Mouse (Mus musculus) layer of hippocampus, postnatal 25 days (tissue): ENCODE measurements at regions not wholly inside any gene's neighbourhood (a gene's known extent, or its start where the extent isn't known, plus 50 kb on each side); places are given as distances from the start of the nearest gene placed in this dataset.
A peak's percentile ranks its signal among the peaks of the same experiment; 100 is the strongest.
"Not testable (repeated sequence)": the region's sequence is repeated elsewhere in the genome, so short reads cannot be mapped to it uniquely, and the experiment has no call there.

Experiments
- DNase-seq, 2 experiments: peaks; one replicate each; pipeline ENCODE4 v3.0.0; 2022; ENCODE audit warnings: mixed read lengths in 2 of 2, low spot score in 1 of 2; ENCODE audit errors: extremely low spot score in 1 of 2

- no peak for DNase-seq
These were observed 299.6 kb downstream of the Chl1 start for GRCm38 (mm10) chr6:103809986-103810341.

DNA sequence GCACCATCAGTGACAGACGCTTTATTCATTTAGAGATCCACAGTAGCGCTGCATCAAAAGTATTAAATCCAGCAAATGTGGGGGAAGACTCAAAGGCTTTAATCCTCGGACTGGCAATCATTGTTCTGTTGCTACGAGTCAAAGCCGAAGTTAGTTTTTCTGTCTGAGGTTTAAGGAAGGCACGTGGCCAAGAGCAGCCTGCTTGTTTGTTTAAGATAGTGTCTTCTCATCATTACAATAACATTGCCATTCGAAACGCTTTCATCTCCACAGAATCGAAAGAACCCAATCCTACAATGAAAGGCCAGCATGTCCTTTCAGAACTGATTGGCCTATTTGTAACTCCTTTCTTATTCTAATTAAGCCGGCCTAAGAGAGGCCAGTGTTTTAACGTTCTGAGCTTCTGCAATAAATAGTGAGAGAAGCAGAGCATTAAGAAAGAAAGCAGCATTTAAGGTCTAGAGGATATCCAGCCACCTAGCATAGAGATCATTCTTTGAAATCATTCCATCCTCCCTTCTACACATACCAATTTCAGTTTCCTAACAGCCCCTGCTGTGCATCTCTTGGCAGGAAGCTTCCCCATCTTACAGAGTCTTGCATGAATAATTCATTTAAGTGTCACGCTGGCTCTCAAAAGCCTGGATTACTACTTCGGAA is 300.1 kb downstream of the Chl1 start:
- no peak for DNase-seq

GRCm38 (mm10) chr6:103816396-103816795 is 306.0 kb downstream of the Chl1 start:
- DNase-seq, result not testable (repeated sequence)

- DNase-seq, result no peak
These were observed 315.7 kb downstream of the Chl1 start for GRCm38 (mm10) chr6:103826042-103826441.

DNA sequence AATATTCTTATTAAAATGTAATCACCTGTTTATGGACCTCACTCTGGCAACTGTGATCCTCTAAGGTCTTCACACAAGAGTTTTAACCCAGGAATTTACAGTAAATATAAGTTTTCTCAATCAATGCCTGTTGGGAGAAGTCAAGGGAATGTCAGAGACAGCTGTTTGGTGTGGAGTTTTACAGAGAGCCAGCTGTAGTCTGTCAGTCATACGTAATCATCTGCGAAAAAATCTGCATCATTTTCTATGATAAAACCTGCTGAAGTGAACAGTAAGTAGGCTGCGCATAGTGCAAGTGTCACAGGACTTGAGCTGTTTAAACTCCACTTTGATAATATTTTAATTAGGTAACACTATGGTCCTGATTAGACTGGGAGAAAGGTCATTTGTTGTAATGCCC is 317.2 kb downstream of the Chl1 start:
- no peak for DNase-seq

DNA sequence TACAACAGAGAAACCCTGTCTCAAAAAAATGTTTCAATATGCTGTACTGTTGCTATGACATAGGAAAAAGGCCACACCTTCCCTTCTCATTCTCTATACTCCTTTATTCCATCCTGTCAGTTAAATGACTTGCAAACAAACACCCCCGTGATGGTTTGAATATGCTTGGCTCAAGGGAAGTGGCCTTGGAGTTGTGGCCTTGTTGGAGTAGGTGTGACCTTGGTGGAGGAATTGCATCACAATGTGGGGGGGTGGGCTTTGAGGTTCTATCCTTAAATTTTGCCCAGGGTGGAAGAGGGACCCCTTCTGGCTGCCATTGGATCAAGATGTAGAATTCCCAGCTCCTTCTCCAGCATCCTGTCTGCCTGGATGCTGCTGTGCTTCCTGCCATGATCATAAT is 318.5 kb downstream of the Chl1 start:
- DNase-seq, result no peak

GRCm38 (mm10) chr6:103832301-103832700 is 321.9 kb downstream of the Chl1 start:
- no peak for DNase-seq

- DNase-seq, result no peak
These were observed 322.4 kb downstream of the Chl1 start for GRCm38 (mm10) chr6:103832808-103833207.

DNA sequence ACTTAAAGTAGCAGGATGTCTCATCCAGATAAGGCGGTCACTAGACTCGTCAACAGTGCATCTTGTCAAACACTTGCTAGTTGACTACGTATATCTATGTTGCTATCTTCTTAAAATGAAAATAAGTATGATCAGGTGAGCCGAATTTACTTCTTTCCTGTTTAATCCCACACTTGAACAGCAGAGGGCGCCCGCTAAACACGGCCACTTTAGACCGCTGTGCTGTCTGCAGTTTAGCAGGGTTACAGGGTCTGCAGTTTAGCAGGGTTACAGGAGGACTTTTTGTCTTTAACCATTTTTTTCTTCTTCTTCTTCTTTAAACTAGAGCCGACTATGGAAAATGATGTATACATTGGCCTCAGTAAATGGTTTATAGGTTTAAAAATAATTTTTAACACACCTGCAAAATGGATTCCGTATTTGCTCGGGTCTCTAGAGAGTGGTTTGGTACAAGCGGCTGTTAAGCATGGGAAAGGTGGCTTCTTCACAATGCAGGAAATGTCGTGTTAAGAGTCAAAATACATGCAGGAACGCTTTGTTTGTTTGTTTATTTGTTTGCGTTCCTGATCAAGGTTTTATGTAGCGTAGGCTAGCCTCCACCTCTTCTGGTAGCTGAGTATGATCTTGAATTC is 323.2 kb downstream of the Chl1 start:
- peak; percentile 56 to 88 for DNase-seq

GRCm38 (mm10) chr6:103834726-103835229 is 324.4 kb downstream of the Chl1 start:
- no peak for DNase-seq

DNA sequence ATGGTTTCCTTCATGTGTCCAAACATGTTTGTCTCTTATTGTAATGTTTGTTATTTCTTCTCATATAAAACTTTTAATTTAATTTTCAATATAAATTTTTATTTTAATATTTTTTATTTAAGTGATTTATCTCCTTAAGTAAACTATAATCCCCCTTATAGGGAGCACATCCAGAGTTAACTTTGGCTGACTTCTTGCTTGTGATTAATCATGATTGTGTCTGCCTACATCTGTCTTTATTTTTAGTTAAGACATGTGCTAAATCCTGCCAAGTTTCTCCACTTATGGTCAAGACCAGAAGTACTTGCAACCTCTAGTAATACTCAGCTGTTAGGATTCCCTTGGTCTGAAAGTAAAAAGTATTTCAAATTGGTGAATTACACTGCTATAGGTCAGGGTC is 349.4 kb downstream of the Chl1 start:
- no peak for DNase-seq

DNA sequence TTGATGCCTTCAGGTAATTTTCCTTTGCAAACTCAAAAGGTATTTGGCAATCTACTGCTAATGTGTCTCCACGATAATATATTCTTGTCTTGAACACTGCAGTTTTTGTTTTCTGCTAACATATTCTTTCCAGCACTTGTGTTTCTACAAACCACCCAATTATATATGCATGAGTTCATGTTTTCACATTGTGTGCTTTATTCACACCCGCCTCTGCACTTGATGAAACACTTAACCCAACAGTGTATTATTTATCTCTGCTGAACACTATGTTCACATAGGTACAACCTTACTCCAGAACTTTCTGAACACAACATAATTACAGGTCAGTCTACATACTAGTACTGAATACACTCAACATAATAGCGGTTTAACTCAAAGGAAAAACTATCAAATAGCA is 383.1 kb downstream of the Chl1 start:
- no peak for DNase-seq

- DNase-seq, result no peak
These were observed 414.1 kb downstream of the Chl1 start for GRCm38 (mm10) chr6:103924504-103924903.

GRCm38 (mm10) chr6:103927094-103927493 is 416.7 kb downstream of the Chl1 start:
- DNase-seq, result no peak

GRCm38 (mm10) chr6:103940345-103940744 is 430.0 kb downstream of the Chl1 start:
- no peak for DNase-seq

DNA sequence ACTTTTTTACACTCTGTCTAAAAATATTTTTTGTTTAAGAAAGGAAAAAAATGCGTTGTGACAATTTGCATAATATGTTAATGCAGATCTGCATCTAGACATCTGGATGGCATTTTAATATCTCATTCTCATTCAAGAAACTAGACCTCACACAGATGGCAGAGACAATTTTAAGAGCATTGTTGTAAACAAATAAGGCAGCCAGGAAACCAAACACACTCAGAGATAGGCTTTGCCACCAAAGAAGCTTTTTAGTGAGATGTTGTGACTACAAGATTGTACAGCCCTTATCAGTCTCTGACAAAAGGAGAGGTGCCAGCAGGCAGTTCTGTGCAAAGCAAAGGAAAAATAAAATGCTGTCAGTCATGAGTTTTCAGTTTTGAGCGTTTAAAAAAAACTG is 434.0 kb downstream of the Chl1 start:
- DNase-seq, result no peak

DNA sequence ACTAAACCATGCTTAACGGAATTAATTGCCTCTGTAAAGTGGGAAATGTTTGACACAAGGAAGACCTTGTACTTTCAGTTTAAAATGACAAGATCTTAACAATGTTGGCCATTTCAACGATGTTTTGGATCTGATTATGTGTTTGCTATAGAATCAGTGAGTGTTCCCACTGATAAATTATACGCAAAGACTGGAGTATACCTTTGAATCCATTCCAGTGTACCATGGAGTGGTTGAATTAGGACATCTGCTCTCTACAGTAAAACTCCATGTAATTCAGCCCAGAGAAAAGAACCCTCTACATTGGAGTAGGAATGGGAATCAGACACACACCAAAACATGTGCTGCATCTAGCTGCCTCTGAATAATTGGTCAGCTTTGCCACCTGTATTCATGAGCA is 437.1 kb downstream of the Chl1 start:
- DNase-seq, result no peak

DNA sequence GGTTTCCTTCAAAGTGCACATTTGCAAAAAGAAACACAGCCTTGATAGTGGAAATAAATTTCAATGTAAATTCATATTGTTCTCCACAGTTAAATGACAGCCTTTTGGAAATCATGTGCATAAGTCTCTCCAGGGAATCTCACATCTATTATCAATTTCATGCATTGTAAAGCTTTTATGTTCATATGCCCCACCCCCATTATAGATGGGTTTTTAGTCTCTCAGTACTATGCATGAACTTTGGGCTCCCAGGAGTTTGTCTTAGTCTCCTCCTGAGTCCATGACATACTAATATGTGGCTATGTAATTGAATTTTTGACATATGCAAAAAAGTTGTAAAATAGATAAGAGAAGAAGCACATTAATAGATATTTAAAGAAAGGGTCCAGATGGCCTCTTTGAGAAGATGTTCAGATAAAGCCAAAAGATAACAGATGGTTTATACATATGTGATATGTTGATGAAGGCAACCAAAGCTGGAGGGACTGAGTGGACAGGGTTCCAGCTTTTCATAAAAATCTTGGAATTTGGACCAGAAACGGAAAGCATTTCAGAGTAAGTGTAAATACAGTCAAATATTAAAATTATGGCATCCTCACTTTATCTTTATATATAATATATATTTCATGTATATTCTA is 442.9 kb downstream of the Chl1 start:
- no peak for DNase-seq

DNA sequence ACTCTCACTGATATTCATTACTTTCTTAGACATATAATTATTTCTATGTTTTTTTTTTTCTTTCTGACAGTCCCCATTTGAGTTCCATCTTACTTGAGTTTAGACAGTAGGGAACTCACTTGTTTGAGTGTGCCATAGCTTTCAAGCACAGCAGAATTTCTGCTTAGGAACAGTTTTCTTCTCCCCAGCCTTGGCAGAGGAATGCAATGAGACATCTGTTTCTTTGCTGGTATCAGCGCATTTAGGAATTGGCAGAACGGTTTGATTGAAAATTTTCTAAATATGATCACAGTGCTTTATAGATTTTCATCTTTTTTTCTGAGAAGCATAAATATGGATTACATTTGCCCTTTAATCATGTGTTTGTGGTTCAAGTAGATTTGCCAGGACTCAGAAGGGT is 448.6 kb downstream of the Chl1 start:
- DNase-seq, result no peak

DNA sequence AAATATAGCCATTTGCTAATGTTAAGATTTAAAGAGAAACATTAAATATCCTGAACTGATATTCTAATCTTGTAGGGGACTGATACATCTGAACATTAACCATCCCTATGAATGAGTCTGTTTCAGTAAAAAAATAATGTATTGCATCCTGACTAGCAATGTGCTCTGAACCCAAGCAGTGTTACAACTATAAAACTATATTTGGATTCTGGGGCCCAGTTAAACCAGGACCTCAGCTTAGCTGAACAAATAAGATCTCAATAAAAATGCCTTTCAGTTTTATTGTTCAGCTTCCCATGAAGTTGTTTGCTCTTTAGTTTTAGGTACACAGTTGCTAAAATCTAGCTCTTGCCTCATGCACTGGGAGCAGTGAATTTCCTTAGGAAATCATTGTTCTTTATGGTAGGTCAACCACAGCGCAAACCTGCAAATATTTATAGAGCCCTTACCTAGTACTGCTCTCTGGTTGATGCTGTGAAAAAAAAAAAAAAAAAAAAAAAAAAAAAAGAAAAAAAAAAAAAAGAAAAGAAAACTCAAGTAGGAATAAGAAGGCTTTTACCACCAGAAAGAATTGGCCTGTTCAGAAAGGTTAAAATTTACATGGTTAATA is 457.5 kb downstream of the Chl1 start:
- DNase-seq, result no peak

- DNase-seq, result no peak
These were observed 488.8 kb downstream of the Chl1 start for GRCm38 (mm10) chr6:103999186-103999585.
